Mouse (Mus musculus) midbrain, embryonic 16.5 days (tissue): Measurements from ENCODE around the gene Mphosph10. TPM values are rescaled to one million over a fixed set of nuclear protein-coding genes. Genes with fewer than 3 reads are reported as not detected.

Experiments used
- ATAC-seq: fragments of 200-750 bp; cut with Nextera tagmentation; 2 replicates; pipeline ENCODE4 v1.8.0; 2017; ENCODE audit warnings: moderate TSS enrichment
- H3K27ac ChIP-seq: fragments of 300-500 bp; sonication (generic); 2 replicates; pipeline ENCODE4 v1.5.1; 2014; ENCODE audit warnings: mild to moderate bottlenecking, low read length, mixed read lengths
- H3K27me3 ChIP-seq: fragments of 300-500 bp; sonication (generic); 2 replicates; pipeline ENCODE4 v1.6.1; 2014; ENCODE audit warnings: low read depth, low read length, mixed read lengths; ENCODE audit not compliant: control insufficient read depth, insufficient read depth
- H3K36me3 ChIP-seq: fragments of 300-500 bp; sonication (generic); 2 replicates; pipeline ENCODE4 v1.6.1; 2014; ENCODE audit warnings: mild to moderate bottlenecking, low read length, moderate library complexity, mixed read lengths; ENCODE audit not compliant: control insufficient read depth, insufficient read depth
- H3K4me1 ChIP-seq: fragments of 300-500 bp; sonication (generic); 2 replicates; pipeline ENCODE4 v1.6.1; 2014; ENCODE audit warnings: mild to moderate bottlenecking, low read length, mixed read lengths; ENCODE audit not compliant: control insufficient read depth, insufficient read depth
- H3K4me2 ChIP-seq: fragments of 300-500 bp; sonication (generic); 2 replicates; pipeline ENCODE4 v1.6.1; 2014; ENCODE audit warnings: mild to moderate bottlenecking, low read length, mixed read lengths
- H3K4me3 ChIP-seq: fragments of 300-500 bp; sonication (generic); 2 replicates; pipeline ENCODE4 v1.5.1; 2014; ENCODE audit warnings: low read depth, mild to moderate bottlenecking, low read length, moderate library complexity, mixed read lengths
- H3K9ac ChIP-seq: fragments of 300-500 bp; sonication (generic); 2 replicates; pipeline ENCODE4 v1.6.1; 2014; ENCODE audit warnings: low read depth, low read length, mixed read lengths
- H3K9me3 ChIP-seq: fragments of 300-500 bp; sonication (generic); replicated peaks from 2 replicates; pipeline ENCODE4 v1.6.1; 2014; ENCODE audit warnings: mild to moderate bottlenecking, low read length, mixed read lengths; ENCODE audit not compliant: control insufficient read depth, poor library complexity, severe bottlenecking
- WGBS: fragments of 180-500 bp; shearing (Covaris S2); extraction: QIAGEN DNeasy Blood & Tissue Kit; methylation state at CpG from one replicate; pipeline ENCODE4 v1.1.7; 2014; 5-methylcytosine and 5-hydroxymethylcytosine counted together
- polyA plus RNA-seq: library from polyadenylated mRNA; unstranded; fragments of >200 nt; fragmentation: Nextera tagmentation; extraction: Ambion mirVana; gene quantifications from 2 replicates; pipeline ENCODE4 v1.2.1, GENCODE M21; 2015

Gene Mphosph10
- 22.6 and 28.3 TPM in 2 replicates for polyA plus RNA-seq

- Histone ChIP-seq H3K4me2 (peak within 1 kb of the TSS; percentile 88), H3K9ac (peak within 1 kb of the TSS; percentile 87), H3K36me3 (peaks cover 1% of the 10 kb centered on the region), H3K27me3 (no peaks in the 10 kb centered on the region), H3K9me3 (no peaks in the 10 kb centered on the region), H3K27ac (peak within 1 kb of the TSS; percentile 85), H3K4me3 (peak within 1 kb of the TSS; percentile 63), H3K4me1 (peaks cover 13% of the 10 kb centered on the region)
- peak; percentile 99 for ATAC-seq
- WGBS, result under 1% methylated on average over 53 of the region's 54 CpGs
These were observed at the start of gene Mphosph10, which contains the start of gene Mcee for GRCm38 (mm10) chr7:64392122-64392818. Mphosph10 (minus strand) TSS chr7:64392268. Mcee (plus strand) TSS chr7:64392607.

DNA sequence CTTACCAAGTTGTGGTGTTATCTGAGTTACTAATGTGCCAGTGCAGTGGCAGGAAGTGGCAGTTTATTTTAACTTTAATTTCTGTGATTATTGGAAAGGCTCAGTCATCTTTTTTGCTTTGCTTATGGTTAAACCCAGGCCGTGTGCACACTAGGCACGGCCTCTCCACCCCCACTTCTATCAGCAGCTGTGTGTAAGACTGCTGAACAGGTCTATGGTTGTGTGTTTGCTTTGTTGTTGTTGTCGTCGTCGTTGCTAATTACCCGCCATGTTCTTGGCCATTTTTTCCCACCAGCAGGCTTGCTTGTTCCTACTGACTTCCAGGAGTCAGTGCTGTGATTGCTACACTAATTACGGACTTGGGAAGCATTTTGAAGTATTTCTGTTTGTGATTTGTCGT, 48.5 kb upstream of the Mphosph10 start:
- H3K36me3 ChIP-seq, result no peaks in the 10 kb centered on the region
- H3K4me3 ChIP-seq, result no peak overlapping the region
- WGBS, result 78% methylated on average over 8 of the region's 8 CpGs
- no peaks in the 10 kb centered on the region for H3K4me1 ChIP-seq
- H3K4me2 ChIP-seq, result no peak overlapping the region
- ATAC-seq, result no peak
- no peaks in the 10 kb centered on the region for H3K9me3 ChIP-seq
- no peak overlapping the region for H3K9ac ChIP-seq
- H3K27ac ChIP-seq, result no peak overlapping the region
- H3K27me3 ChIP-seq, result no peaks in the 10 kb centered on the region

- Histone ChIP-seq H3K4me3 (no peak overlapping the region), H3K9ac (no peak overlapping the region), H3K9me3 (no peaks in the 10 kb centered on the region), H3K4me1 (no peaks in the 10 kb centered on the region), H3K27ac (no peak overlapping the region), H3K27me3 (no peaks in the 10 kb centered on the region), H3K36me3 (no peaks in the 10 kb centered on the region), H3K4me2 (no peak overlapping the region)
- ATAC-seq, result no peak
- 43% methylated on average over 5 of the region's 5 CpGs for WGBS
These were observed 47.8 kb upstream of the Mphosph10 start for GRCm38 (mm10) chr7:64439595-64440518.

GRCm38 (mm10) chr7:64424861-64425260, 32.8 kb upstream of the Mphosph10 start:
- H3K4me2 ChIP-seq, result no peak overlapping the region
- no peaks in the 10 kb centered on the region for H3K36me3 ChIP-seq
- no peaks in the 10 kb centered on the region for H3K9me3 ChIP-seq
- H3K27ac ChIP-seq, result no peak overlapping the region
- no peaks in the 10 kb centered on the region for H3K4me1 ChIP-seq
- no peak overlapping the region for H3K4me3 ChIP-seq
- 61% methylated on average over 5 of the region's 5 CpGs for WGBS
- no peak overlapping the region for H3K9ac ChIP-seq
- no peak for ATAC-seq
- no peaks in the 10 kb centered on the region for H3K27me3 ChIP-seq

DNA sequence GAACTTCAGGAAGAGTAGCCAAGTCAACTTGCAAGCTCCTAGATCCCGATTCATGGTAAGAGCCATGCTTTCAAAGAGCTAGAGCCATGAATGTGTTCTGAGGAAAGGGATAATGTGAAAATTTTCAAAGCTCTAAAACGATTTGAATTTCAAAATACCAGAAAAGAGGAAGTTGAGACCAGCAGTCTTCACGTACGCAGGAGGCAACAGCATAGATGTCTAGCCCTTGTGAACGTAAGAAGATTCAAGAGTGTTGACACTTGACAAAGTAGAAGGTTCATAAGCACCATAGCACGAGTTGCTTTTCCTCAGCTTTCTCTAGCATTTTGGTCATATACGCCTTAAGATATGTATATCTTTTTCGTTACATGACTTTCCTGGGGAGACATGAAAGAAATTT, 11.9 kb upstream of the Mphosph10 start:
- no peaks in the 10 kb centered on the region for H3K27me3 ChIP-seq
- no peak overlapping the region for H3K4me2 ChIP-seq
- no peaks in the 10 kb centered on the region for H3K36me3 ChIP-seq
- 91% methylated on average over 8 of the region's 8 CpGs for WGBS
- no peak overlapping the region for H3K9ac ChIP-seq
- no peak overlapping the region for H3K27ac ChIP-seq
- H3K9me3 ChIP-seq, result no peaks in the 10 kb centered on the region
- H3K4me1 ChIP-seq, result no peaks in the 10 kb centered on the region
- no peak overlapping the region for H3K4me3 ChIP-seq
- ATAC-seq, result no peak

- no peak overlapping the region for H3K4me2 ChIP-seq
- WGBS, result 87% methylated on average over 4 of the region's 4 CpGs
- H3K36me3 ChIP-seq, result no peaks in the 10 kb centered on the region
- H3K9ac ChIP-seq, result no peak overlapping the region
- H3K27ac ChIP-seq, result no peak overlapping the region
- no peak for ATAC-seq
- no peak overlapping the region for H3K4me3 ChIP-seq
- no peaks in the 10 kb centered on the region for H3K9me3 ChIP-seq
- no peaks in the 10 kb centered on the region for H3K27me3 ChIP-seq
- H3K4me1 ChIP-seq, result no peaks in the 10 kb centered on the region
These were observed 10.4 kb upstream of the Mphosph10 start for GRCm38 (mm10) chr7:64402452-64402851.

DNA sequence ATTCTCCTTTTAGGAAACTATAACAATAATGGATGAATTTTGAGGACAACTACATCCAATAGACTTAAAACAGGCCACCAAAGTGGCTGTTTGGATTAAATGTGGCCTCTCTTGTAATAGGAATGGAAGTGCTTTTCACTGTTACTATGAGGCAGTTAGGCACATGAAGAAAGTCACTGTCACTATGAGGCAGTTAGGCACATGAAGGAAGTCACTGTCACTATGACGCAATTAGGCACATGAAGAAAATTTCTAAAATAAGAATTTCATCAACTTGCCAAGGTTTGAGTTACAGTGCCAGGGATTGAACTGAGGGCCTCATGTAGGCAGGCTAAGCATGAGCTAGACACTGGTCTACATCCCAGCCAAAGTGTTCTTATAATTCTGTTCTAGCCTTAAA, 8.7 kb upstream of the Mphosph10 start:
- ATAC-seq, result no peak
- no peak overlapping the region for H3K4me2 ChIP-seq
- no peak overlapping the region for H3K9ac ChIP-seq
- H3K4me1 ChIP-seq, result no peaks in the 10 kb centered on the region
- H3K9me3 ChIP-seq, result no peaks in the 10 kb centered on the region
- WGBS, result 97% methylated on average over 1 of the region's 1 CpGs
- H3K27me3 ChIP-seq, result no peaks in the 10 kb centered on the region
- H3K4me3 ChIP-seq, result no peak overlapping the region
- H3K36me3 ChIP-seq, result no peaks in the 10 kb centered on the region
- H3K27ac ChIP-seq, result no peak overlapping the region

- Histone ChIP-seq H3K9ac (peak overlapping the region; percentile 87), H3K36me3 (no peaks in the 10 kb centered on the region), H3K4me1 (peaks cover 13% of the 10 kb centered on the region), H3K9me3 (no peaks in the 10 kb centered on the region), H3K27me3 (no peaks in the 10 kb centered on the region), H3K4me2 (peak overlapping the region; percentile 79), H3K4me3 (peak overlapping the region; percentile 63), H3K27ac (peak overlapping the region; percentile 85)
- no peak for ATAC-seq
- 1% methylated on average over 15 of the region's 15 CpGs for WGBS
These were observed 717 bp upstream of the Mphosph10 start for GRCm38 (mm10) chr7:64392819-64393151.

DNA sequence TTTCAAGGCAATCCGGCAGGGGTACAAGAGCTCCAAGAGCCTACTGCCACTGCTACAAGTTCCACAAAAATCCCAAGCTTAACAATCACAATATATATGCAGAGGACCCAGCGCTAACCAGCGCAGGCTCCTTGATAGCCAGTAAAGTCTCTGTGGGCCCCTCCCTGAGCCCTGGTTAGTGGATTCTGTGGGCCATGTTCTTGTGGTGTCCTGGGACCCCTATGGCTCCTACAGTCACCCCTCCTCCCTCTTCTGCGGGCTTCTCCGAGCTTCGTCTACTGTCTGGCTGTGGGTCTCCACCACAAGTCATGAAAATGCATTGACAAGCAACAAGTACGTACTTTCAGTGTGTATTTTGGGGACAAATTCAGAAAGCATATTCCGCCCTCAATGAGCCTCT, 589 bp downstream of the Mphosph10 start:
- Histone ChIP-seq H3K9me3 (no peaks in the 10 kb centered on the region), H3K9ac (peak overlapping the region; percentile 68), H3K27ac (peak overlapping the region; percentile 33), H3K4me2 (peak overlapping the region; percentile 88), H3K4me1 (peaks cover 13% of the 10 kb centered on the region), H3K27me3 (no peaks in the 10 kb centered on the region), H3K4me3 (peak overlapping the region; percentile 63), H3K36me3 (peaks cover 7% of the 10 kb centered on the region)
- 3% methylated on average over 8 of the region's 8 CpGs for WGBS
- ATAC-seq, result no peak
